Mouse (Mus musculus): Measurements from ENCODE around the gene Tnfaip6.

DNA sequence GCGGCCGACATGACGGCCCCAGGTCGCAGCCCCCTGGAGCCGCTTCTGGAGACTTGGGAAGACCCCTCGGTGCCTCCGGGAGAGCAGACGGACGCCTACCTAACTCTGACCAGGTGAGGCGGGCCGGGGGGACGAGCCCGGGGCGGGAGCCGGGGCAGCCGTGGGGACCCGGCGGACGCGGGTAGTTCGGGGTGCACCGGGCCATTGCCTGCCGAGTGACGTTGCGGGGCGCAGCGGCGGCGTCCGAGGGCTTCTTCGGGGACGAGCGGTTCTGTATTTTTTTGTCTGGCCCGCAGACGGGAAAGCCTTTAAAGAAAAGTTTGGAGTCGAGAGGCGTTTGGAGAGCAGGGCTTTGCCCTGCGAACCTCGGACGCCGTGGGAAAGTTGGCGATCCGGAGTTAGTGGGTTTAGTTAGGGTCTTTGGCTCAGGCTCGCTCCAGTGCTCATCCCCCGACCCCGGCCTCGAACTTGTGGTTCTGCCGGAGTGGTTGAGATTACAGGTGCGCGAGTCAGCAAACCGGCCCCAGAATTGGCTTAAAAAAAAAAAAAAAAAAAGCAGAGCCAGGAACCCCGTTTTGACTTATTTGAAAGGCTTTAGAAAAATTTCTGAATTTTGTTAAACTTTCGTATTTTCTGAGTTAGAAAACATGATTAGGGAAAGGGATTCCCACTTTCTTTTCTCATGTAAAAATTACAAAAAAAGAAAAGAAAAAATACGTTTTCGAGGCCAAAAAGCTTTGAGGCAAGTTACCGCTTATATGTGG is 35.5 kb downstream of the Tnfaip6 start:
- TF ChIP-seq EP300 (IDR thresholded peaks at IDR 0.05; ENCODE audit: insufficient read depth, low read depth, low read length) (no peak), CTCF (IDR thresholded peaks at IDR 0.05; ENCODE audit: low read depth, low read length) (no peak)

Measured in ES-Bruce4 (cell line).